Mouse (Mus musculus): ENCODE measurements around the gene Esrrg.

GRCm38 (mm10) chr1:187809546-187809945 is 201.0 kb downstream of the Esrrg start:
- no peak for TF ChIP-seq CTCF (IDR thresholded peaks at IDR 0.05; ENCODE audit: extremely low read depth, insufficient read depth, low read length)
- no peak for TF ChIP-seq POLR2A (IDR thresholded peaks at IDR 0.05; ENCODE audit: extremely low read depth, insufficient read depth, low read length)
